Mouse (Mus musculus) cerebral cortex, adult 2 months (tissue): Measurements from ENCODE around the gene Tmem185b.

ENCODE experiments used
- WGBS: fragments of 180-500 bp; shearing (Covaris S2); methylation state at CpG from one replicate; pipeline ENCODE4 v1.1.7; 2018; 5-methylcytosine and 5-hydroxymethylcytosine counted together

Tmem185b gene

DNA sequence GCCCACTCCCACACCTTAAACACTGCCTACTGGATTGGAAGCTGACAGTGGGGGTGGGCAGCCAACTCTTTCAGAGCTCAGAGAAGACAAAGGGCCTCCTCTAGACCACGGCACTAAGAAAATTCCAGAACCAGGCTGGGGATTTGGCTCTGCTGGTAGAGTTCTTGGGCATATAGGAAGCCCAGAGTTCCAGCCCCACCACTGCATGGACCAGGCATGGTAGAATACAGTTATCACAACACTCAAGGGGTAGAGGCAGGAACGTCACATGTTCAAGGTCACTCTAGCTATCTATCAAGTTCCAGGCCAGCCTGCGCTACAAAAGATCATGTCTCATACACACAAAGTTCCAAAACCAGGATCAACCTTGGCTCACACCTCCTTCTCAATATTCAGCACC is 22.8 kb upstream of the Tmem185b start:
- 70% methylated on average over 3 of the region's 3 CpGs for whole genome bisulfite sequencing

DNA sequence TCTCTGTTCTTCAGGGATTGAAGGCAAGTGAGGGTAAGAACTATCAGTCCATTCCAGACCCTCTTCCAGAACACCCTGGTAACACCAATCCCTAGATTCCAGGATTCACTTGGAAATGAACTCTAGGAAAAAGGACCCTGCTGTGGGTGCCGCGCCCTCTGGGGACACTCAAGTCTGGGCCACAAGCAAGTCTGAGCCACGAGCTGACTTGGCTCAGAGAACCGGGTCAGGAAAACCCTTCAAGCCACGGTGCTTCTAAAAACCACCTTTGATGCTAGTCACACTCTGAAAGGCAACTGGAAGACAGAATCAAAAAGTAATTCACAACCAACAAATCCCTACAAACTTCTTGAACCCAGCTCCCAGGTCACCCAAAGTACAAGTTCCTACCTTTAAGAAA is 22.2 kb upstream of the Tmem185b start:
- 19% methylated on average over 5 of the region's 5 CpGs for WGBS

DNA sequence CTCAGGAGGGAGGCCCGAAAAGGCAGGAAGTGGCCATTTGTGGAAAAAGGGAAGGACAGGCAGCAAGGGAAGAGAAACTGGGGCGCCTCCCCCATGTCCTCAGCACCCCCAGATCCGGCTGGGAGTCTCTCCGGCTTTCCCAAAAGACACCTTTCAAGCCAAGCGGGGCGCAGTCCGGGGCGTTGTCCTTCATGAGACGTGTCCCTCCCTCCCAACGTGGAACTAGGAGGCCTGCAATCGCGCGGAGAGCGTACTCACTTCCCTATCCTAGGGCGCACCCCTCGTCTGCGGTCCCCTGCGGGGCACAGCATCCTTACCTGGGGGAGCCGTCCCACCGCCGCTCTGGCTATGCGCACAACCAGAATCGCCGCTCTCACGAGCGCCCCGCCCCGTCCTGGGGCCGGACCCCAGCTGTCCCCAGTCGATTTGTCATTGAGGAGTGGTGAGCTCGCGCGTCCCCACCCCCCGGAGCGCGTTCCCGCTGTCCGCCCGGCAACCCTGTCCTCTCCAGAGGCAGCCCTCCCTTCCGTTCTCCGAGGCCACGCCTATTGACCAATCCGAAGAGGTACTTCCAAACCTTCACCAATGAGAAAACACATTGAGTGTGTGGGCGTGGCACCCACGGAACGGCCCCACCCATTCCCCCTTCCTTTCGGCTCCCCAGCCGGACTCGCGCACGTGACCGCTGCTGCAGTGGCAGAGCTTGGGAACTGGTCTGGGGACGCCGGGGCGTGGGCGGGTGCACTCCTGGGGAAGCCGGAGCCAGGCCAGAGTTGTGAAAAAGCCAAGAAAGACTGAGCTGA is 21.5 kb upstream of the Tmem185b start, which contains the start of gene Ralb:
Ralb (minus strand) TSS at position 535 of the 803 bp plus-strand sequence.
- under 1% methylated on average over 57 of the region's 57 CpGs for WGBS

DNA sequence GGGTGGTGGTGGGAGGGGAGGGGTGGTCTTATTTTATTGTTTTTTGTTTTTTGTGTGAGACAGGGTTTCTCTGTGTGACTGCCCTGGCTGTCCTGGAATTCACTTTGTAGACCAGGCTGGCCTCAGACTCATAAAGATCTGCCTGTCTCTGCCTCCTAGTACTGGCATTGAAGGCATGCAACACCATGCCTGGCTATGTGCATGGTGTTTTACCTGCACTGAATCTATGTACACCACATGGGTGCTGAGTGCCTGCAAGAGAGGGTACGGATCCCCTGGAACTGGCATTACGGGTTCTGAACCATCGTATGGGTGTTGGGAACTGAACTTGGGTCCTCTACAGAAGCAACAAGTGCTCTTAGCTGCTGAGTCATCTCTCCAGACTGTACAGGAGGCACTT is 20.0 kb upstream of the Tmem185b start:
- WGBS: 96% methylated on average over 3 of the region's 3 CpGs

DNA sequence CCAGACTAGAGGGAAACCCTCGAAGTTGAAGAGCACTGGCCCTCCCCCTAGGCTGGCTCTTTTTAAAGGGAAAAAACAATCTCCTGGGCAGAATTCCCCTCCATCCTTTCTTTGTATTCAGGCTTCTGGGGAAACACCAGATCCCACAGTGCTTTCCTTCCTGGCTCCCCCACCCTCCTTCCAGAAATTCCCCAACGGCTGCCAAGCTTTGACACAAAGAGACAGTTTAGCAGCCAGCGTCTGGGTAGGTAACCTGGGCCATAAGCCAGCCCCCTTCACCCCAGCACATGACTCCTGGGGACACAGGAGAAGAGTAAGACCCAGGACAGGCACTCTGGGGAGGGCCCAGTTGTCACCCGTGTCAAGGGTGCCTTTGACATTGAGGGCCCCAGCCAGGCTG is 17.4 kb upstream of the Tmem185b start:
- 43% methylated on average over 4 of the region's 4 CpGs for WGBS

DNA sequence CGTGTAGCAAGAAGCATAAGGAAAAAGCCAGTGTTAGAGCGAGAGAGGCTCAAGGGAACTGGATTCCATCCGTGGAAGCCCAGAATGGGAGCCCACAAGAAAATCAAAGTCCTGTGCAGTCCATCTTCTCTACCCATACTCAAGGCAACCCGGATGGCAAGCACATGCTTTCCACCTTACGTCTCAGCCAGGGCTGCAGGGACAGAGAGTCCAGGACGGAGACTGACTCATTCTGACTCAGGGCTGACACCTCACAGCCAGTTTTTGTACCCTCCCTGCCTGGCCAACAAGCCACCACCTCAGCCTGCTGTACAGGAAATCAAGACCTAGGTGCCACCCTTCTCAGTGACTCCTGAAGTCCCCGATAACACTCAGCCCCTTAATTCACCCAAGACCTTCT is 16.5 kb upstream of the Tmem185b start:
- 88% methylated on average over 7 of the region's 7 CpGs for WGBS

DNA sequence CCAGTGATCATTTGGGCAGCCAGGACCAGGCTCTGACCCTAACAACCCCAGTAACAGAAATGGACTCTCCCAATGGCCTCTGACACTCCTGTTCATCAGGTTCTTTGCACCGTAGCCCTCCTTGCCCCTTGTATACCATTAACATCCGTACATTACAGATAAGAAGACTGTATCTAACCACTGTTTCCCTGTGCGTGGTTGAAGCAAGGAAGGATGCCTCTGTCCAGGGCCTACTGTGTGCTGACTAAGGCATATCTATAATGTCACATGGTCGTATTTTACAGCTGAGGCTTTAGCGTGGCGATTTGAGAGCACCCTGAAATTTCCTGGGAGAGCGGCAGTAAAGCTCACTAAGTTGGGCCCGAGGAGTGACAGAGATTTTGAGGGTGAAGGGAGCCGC is 15.6 kb upstream of the Tmem185b start:
- WGBS: 82% methylated on average over 9 of the region's 9 CpGs

DNA sequence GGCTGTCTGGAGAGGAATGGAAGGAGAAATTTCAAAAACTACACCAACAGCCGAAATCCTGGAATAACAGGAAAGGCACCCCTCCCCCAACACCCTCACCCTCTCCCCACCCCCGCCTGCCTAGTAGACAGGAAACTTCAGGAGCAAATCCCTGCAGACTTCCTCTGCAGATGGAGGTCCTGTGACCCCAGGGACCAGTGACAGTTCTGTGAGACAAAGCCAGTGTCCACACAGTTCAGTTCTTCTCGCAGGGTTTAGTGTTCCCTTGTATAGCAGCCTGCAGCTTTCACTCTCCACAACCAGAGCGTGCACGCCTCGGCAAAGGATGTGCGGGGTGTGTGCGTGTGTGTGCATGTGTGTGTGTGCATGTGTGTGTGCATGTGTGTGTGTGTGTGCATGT is 15.1 kb upstream of the Tmem185b start:
- WGBS: 80% methylated on average over 8 of the region's 8 CpGs

DNA sequence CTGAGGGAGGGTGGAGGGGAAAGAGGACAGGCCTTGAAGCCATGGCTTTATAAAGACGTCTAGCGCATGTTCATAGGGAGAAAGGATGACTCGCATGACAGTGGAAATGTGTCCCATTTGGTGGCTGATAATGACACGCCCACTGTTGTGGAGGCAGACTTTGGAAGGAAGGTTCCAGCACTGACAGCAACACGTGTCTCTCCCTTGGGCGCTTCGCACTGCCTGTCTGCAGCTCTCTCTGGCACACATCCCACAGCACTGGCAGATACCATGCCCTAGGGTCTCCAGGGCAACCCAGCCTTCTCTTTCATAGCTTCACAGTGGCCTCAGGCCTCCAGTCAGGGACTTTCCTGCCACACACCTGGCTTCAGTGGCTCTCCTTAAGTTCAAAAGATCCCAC is 7.9 kb upstream of the Tmem185b start:
- 60% methylated on average over 7 of the region's 7 CpGs for WGBS

DNA sequence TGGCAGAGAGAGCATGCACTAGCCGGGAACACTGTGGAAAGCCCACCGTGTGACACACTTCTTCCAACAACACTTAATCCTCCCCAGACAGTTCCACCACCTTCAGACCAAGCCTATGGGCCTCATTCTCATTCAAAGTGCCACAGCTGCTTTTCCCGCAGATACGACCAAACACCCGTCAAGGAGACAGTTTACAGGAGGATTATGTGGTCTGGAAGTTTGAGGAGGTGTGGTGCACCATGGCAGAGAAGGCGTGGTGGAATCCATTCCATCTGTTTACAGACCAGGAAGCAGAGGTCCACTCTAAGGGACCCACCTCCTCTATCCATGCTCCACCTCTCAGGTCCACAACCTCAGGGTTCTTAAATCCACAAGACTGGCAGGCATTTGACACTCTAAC is 6.7 kb upstream of the Tmem185b start:
- WGBS: 97% methylated on average over 6 of the region's 6 CpGs

DNA sequence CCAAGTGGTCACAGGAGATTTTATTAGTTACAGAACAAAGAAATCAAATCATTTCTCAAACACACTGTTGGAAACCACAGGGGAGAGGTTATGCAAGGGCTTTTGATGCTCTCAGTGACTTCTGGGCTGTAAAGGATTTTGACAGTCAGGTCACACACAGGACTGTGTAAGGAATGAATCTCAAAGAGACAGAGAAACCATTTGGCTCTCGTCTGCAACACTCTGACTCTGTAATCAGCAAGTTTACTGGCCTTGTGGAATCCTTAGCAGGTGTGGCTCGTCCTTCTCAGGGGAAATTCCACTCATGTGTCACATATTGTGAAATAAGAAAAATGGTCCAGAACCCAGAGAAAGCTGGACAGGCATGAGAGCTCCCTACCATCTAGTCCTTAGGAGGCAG is 4.9 kb upstream of the Tmem185b start:
- WGBS: 76% methylated on average over 2 of the region's 2 CpGs

DNA sequence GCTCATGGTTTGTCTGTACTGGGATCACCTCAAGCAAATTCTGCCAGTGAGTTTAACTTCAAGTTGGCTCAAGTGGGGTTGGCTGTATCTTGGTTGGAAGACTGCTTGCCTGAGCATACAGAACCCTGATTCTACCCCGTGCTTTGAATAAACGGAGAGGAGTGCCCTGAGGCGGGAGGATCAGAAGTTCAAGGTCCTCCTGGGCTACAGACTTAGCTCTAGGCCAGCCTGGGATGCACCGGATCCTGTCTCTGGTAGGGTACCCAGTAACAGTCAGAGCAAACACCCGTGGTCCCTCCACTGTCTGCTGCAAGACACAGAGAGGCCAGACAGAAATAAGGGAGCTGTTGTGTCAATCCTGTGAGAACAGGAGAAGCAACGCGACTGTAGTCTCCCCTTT is 4.3 kb upstream of the Tmem185b start:
- 83% methylated on average over 7 of the region's 7 CpGs for WGBS

DNA sequence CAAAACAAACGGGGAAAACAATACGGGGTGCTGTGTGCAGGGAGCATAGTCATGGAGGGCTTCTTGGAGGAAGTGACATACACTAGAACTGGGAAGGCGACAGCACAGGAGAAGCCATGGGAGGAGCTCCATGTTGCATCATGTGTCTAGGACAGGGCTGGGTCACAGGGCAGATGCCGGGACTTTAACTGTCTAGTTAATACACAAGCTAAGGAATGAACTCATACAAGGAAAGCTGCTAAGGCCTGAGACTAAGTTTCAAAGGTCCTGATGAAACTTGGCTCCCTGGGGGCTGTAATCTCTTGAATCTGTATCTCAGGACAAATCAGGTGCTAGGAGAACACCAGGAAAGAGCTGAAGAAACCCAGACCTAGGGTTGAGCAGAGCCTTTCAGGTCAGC is 3.2 kb upstream of the Tmem185b start:
- WGBS: 84% methylated on average over 4 of the region's 4 CpGs

DNA sequence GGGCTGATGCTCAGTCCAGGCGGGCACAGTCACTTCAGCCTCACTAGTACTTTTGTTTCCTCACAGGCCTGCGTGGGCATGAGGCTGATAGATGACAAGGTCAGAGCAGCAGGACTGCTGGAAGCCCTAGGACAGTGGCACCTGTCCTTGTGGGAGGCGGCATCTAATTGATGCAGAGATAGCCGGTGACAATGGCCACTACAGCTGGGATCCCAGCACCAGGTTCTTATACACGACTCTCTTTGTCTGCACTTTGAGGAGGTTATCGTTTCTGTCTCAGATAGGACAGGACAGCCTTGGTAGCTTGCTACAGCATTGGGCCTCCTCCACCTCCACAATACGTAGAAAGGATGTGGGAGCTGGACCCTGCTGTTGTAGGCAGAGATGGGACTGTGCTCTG is 2.6 kb upstream of the Tmem185b start:
- 88% methylated on average over 7 of the region's 7 CpGs for WGBS

DNA sequence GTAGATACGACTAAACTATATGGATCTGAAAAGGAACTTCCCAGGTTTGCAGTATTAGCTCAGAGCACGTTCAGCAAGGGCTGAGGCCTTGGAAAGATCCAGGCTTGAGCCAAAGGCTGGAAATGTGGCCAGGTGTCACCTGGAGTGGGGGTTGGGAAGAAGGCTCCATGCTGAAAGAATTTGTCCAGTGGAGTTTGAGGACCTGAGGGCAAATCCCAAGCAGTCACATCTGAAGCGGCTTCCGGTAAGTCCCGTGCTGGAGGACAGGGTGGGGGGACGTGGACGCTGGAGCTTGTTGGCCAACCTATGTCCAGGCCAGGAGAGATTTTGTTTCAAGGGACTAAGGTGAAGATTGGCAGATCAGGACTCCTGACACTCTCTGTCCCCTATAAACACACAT is 2.1 kb upstream of the Tmem185b start:
- WGBS: 94% methylated on average over 7 of the region's 7 CpGs

DNA sequence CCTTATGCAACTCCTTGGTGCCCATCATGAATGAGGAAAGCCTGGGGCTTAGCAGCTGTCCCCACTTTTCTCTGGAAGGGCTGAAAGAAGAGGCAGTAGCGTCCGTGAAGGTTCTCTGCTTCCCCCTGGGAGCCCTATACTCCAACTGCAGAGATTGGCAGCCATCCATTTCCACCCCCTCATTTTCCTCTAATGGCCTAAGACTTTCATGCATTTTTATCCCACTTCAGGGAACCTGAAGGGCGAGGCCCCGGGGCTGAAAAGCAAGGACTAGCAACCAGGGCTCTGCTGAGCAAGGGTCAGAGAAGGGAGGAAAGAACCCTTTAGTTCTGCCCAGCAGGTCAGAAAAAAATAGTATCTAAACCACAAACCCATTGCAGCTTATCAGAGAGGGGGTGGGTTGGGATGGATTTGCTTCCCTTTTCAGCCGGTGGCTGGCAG is 936 bp upstream of the Tmem185b start:
- 12% methylated on average over 5 of the region's 5 CpGs for WGBS

DNA sequence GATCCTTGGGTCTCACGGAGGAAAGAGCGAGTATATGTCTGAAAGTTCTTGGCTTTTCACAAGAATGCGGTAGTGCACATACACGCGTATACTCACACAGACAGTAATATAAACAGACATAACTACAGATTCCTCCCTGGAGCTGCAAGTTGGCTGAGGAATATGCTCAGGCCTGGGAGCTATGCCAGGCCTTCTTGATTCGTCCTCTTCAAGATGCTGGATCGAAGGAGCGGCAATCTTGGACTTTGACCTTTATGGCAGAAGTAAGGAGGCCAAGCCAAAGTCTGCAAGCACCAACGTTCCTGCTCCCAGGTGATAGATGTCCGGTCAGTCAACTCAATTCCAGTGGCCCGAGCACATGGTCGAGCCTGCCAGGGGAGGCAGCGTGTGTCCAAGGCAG is 5.0 kb downstream of the Tmem185b start:
- WGBS: 82% methylated on average over 13 of the region's 13 CpGs

DNA sequence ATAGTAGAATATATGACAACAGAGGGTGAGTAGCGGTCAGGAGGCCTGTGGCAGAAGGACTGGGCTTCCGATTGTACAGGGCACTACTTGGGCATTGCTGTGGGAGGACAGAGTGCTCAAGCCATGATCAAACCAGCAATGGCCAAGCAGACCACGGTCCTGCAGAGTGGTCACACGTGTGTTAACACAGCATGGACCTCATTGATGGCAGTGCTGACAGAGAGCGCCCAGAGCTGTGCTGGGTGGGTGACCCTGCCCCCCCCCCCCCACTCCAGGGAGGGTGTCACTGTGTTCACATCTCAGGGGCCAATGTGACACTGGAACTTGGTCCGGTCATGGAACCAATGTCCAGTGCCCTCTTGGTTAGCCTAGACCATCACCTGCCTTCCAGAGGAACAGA is 6.2 kb downstream of the Tmem185b start:
- WGBS: 97% methylated on average over 6 of the region's 6 CpGs

DNA sequence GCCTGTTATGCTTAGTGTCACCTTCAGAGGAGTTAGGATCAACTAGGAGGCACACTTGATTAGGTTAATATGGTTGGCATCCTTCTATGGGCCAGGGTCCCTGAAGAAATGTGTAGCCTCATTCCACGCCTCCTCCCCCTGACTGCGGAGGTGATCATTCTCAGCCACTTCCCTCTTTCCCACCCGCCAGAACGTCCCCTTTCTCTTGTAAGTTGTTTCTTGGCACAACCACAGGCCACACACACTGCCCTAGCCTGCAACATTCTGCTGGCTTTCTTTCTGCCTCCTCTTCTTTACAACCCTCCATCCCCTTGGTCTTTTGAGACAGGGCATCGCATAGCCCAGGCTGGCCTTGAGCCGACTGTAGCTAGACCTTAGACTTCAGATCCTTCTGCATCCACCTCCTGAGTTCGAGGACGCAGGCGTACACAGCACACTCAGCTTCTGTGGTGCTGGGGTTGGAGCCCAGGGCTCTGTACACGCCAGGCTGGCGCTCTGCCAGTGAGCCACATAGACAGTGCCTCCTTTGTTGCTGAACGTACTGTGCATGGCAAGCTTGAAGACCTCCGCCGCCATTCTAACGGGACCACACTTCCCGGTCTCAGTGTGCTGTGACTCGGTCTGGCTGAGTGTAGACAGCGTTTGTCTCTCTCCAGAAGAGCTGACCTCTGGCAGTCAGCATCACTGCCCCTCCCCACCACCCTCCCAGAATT is 7.3 kb downstream of the Tmem185b start:
- WGBS: 60% methylated on average over 18 of the region's 18 CpGs

DNA sequence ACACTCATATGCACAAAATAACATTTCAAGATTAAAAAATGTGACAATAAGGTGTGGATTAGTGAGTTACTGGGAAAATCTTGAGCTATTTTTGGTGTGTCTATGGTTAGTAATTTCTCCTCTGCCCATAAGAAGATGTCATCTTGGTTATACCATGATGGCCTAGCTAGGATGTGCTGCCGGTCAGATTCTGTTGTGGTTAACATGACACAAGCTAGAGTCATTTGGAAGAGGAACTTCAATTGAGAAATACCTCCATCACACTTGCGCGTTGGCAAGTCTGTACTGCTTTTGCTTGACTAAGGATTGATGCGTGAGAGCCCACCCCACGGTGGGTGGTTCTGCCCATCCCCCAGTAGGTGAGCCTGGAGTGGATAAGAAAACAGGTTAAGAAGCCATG is 8.4 kb downstream of the Tmem185b start:
- 87% methylated on average over 5 of the region's 5 CpGs for WGBS

DNA sequence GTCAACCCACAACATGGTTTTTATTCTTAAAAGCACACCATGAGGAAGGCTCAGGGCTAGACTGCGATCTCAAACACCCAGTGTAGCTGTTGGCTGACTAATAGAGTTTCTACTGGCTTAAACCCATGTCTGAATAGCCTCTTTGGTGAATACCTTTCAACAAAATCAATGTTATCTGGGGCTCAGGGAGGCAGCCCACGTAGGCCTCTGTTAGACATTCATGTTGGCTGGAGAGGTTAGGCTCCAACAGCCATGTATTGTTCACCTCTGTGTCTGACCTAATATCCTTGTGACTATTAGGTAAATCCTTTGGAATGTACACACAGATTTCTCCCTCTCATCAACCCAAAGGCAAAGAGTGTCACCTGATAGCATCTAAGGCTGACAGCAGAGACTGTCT is 10.2 kb downstream of the Tmem185b start:
- WGBS: 91% methylated on average over 2 of the region's 2 CpGs

DNA sequence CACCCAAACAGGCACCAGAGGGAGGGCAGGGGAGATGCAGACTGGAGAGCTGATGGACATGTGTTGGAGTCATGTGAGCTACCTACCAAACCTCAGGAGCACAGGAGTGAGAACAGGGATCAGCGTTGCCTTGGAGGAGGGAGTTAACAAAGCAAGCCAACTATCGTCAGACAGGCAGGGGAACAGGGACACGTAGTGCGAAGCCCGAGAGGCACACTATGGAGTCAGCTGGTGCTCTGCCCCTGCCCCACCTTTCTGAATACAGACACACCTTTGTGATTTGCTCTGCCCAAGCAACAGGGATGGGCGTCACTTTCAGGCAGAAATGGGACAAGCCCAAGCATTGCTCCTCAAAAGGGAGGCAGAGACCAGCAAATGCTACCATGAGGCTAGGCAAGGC is 11.7 kb downstream of the Tmem185b start:
- 95% methylated on average over 6 of the region's 6 CpGs for WGBS

DNA sequence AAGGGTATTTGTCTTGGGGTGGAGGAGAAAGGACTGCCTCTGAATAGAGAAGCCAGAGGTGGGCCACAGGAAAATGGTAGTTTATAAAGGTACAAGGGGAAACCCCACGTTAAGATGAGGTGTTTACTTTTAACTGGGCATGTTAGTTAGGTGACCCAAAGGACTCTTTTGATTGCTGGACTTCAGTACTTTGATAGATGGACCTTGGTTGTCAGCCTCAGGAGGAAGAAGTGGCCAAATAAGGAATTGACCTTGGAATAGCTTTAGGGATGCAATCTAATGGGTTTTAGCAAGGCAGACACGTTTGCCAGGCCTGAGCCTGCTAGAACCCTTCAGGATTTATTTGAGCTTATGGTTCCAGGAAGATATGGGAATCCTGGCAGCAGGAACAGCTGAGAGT is 13.3 kb downstream of the Tmem185b start:
- WGBS: 71% methylated on average over 2 of the region's 2 CpGs
